Comparison of ENCODE assay signal across 7 mouse cellular contexts in genomic region chr13:49345476-49345875, GRCm38 (mm10). TPM values are rescaled to one million over a fixed set of nuclear protein-coding genes. Genes with fewer than 3 reads are reported as not detected.
A peak's percentile ranks its signal among the peaks of the same experiment; 100 is the strongest.
DNase-seq lines count a peak whose midpoint lies in the region; ATAC-seq and TF ChIP-seq lines count a peak whose summit lies in the region.

No protein-coding gene starts in this region.

- peak overlapping the region; percentile 67 for H3K27ac ChIP-seq in gastrocnemius, adult 2 months
- no peak overlapping the region for H3K27ac ChIP-seq in hindbrain, postnatal 0 days
- no peak overlapping the region for H3K27ac ChIP-seq in stomach, postnatal 0 days (replicated peaks)
- H3K27ac ChIP-seq in forebrain, embryonic 13.5 days = no peak overlapping the region
- no peak overlapping the region for H3K27ac ChIP-seq in thymus, adult 2 months (ENCODE audit: control insufficient read depth, insufficient read depth, low read length)

- H3K9ac ChIP-seq in hindbrain, postnatal 0 days (replicated peaks; ENCODE audit: low read length) = 0 out of 2 replicates have a peak overlapping the region, but pooled peaks have one; percentile 17
- no peak overlapping the region for H3K9ac ChIP-seq in stomach, postnatal 0 days (ENCODE audit: low read length)
- no peak overlapping the region for H3K9ac ChIP-seq in forebrain, embryonic 13.5 days

- H3K9me3 ChIP-seq in hindbrain, postnatal 0 days (ENCODE audit: low read length) = no peaks in the 10 kb centered on the region
- no peaks in the 10 kb centered on the region for H3K9me3 ChIP-seq in stomach, postnatal 0 days (ENCODE audit: control insufficient read depth, low read length)
- H3K9me3 ChIP-seq in forebrain, embryonic 13.5 days (replicated peaks) = no peaks in the 10 kb centered on the region

- peak overlapping the region; percentile 1; the same call in 1 of the 2 replicates for H3K4me3 ChIP-seq in gastrocnemius, adult 2 months
- no peak overlapping the region for H3K4me3 ChIP-seq in hindbrain, postnatal 0 days (ENCODE audit: low read length)
- H3K4me3 ChIP-seq in stomach, postnatal 0 days (ENCODE audit: low read depth, low read length) = no peak overlapping the region
- no peak overlapping the region for H3K4me3 ChIP-seq in forebrain, embryonic 13.5 days
- H3K4me3 ChIP-seq in thymus, adult 2 months (ENCODE audit: control insufficient read depth, insufficient read depth, low read length) = no peak overlapping the region

- no peaks in the 10 kb centered on the region for H3K27me3 ChIP-seq in hindbrain, postnatal 0 days (ENCODE audit: insufficient read depth, low read length)
- no peaks in the 10 kb centered on the region for H3K27me3 ChIP-seq in stomach, postnatal 0 days (ENCODE audit: control insufficient read depth, insufficient read depth, low read length)
- H3K27me3 ChIP-seq in forebrain, embryonic 13.5 days = no peaks in the 10 kb centered on the region
- H3K27me3 ChIP-seq in thymus, adult 2 months (ENCODE audit: control insufficient read depth, insufficient read depth, low read length) = no peaks in the 10 kb centered on the region

- peaks cover 24% of the 10 kb centered on the region for H3K4me1 ChIP-seq in hindbrain, postnatal 0 days (ENCODE audit: insufficient read depth, low read length)
- peaks cover 2% of the 10 kb centered on the region for H3K4me1 ChIP-seq in stomach, postnatal 0 days (replicated peaks; ENCODE audit: control insufficient read depth, insufficient read depth)
- peaks cover 68% of the 10 kb centered on the region for H3K4me1 ChIP-seq in forebrain, embryonic 13.5 days
- peaks cover 28% of the 10 kb centered on the region for H3K4me1 ChIP-seq in thymus, adult 2 months (replicated peaks; ENCODE audit: control insufficient read depth, insufficient read depth, low read length)

- no peak for TF ChIP-seq EP300 in stomach, postnatal 0 days (optimal IDR thresholded peaks at IDR 0.05)

- intact Hi-C loops in gastrocnemius, adult 2 months (cut with DNase I) = no loop called here

- TF ChIP-seq CTCF in gastrocnemius, adult 2 months (IDR thresholded peaks at IDR 0.05) = no peak
- TF ChIP-seq CTCF in hindbrain, postnatal 0 days (IDR thresholded peaks at IDR 0.05; ENCODE audit: low read depth) = no peak
- no peak for TF ChIP-seq CTCF in stomach, postnatal 0 days (IDR thresholded peaks at IDR 0.05; ENCODE audit: low read depth)
- no peak for TF ChIP-seq CTCF in thymus, adult 2 months (IDR thresholded peaks at IDR 0.05; ENCODE audit: borderline replicate concordance, control insufficient read depth, extremely low read depth, insufficient read depth, low read length, poor library complexity)

- no peak for ATAC-seq in hindbrain, postnatal 0 days
- no peak for ATAC-seq in stomach, postnatal 0 days (ENCODE audit: low FRiP score, low TSS enrichment)
- no peak for ATAC-seq in forebrain, embryonic 13.5 days

- DNase-seq in urinary bladder, adult 2 months (ENCODE audit: low spot score) = peak; percentile 36
- DNase-seq in urinary bladder, postnatal 10 days (ENCODE audit: low spot score) = no peak
- DNase-seq in gastrocnemius, adult 2 months = peak; percentile 89
- DNase-seq in hindbrain, postnatal 0 days (ENCODE audit: low spot score) = no peak
- peak; percentile 34 for DNase-seq in stomach, postnatal 0 days (ENCODE audit: low spot score)
- no peak for DNase-seq in thymus, adult 2 months

- TF ChIP-seq POLR2A in thymus, adult 2 months (IDR thresholded peaks at IDR 0.05; ENCODE audit: control insufficient read depth, extremely low read depth, insufficient read depth, low read length, poor library complexity) = no peak

- 46% methylated on average over 2 of the region's 2 CpGs for WGBS in hindbrain, postnatal 0 days
- WGBS in stomach, postnatal 0 days = 42% methylated on average over 2 of the region's 2 CpGs
- WGBS in forebrain, embryonic 13.5 days = 80% methylated on average over 2 of the region's 2 CpGs
- WGBS in thymus, adult 2 months = 97% methylated on average over 2 of the region's 2 CpGs

- no peaks in the 10 kb centered on the region for H3K36me3 ChIP-seq in hindbrain, postnatal 0 days (ENCODE audit: insufficient read depth, low read length)
- H3K36me3 ChIP-seq in stomach, postnatal 0 days (ENCODE audit: control insufficient read depth, insufficient read depth, low read length) = no peaks in the 10 kb centered on the region
- H3K36me3 ChIP-seq in forebrain, embryonic 13.5 days (ENCODE audit: poor library complexity, severe bottlenecking) = no peaks in the 10 kb centered on the region
- H3K36me3 ChIP-seq in thymus, adult 2 months (ENCODE audit: control insufficient read depth, insufficient read depth, low read length) = no peaks in the 10 kb centered on the region

- H3K4me2 ChIP-seq in hindbrain, postnatal 0 days (ENCODE audit: low read depth, low read length) = no peak overlapping the region
- no peak overlapping the region for H3K4me2 ChIP-seq in stomach, postnatal 0 days (replicated peaks; ENCODE audit: low read depth)
- no peak overlapping the region for H3K4me2 ChIP-seq in forebrain, embryonic 13.5 days

RNA-seq across cellular contexts. Expression of gene Bicd2, which starts 4.1 kb away (rescaled TPM):
- polyA plus RNA-seq in urinary bladder, adult 2 months (2012; rRNA removed) = 41.8 and 47.8 TPM in 2 replicates
- total RNA-seq in gastrocnemius, adult 2 months (2021) = 10 to 100 TPM; 26.0 to 28.5 TPM
- total RNA-seq in hindbrain, postnatal 0 days (2014; rRNA removed) = 48.2 and 51.2 TPM in 2 replicates
- polyA plus RNA-seq in hindbrain, postnatal 0 days (2015; fragmentation: Nextera tagmentation; extraction: Ambion mirVana) = 23.3 and 25.1 TPM in 2 replicates
- polyA plus RNA-seq in stomach, postnatal 0 days (2015; fragmentation: Nextera tagmentation; extraction: Ambion mirVana) = 19.6 TPM in 2 replicates
- polyA plus RNA-seq in forebrain, embryonic 13.5 days (2015; fragmentation: Nextera tagmentation; extraction: Ambion mirVana) = 24.8 and 26.7 TPM in 2 replicates
- 47.8 and 51.1 TPM in 2 replicates for polyA plus RNA-seq in thymus, adult 2 months (2012; rRNA removed)

RNA-seq across cellular contexts. Expression of gene Fgd3, which starts 25.4 kb away (rescaled TPM):
- polyA plus RNA-seq in urinary bladder, adult 2 months (2012; rRNA removed) = 6.2 and 7.2 TPM in 2 replicates
- total RNA-seq in gastrocnemius, adult 2 months (2021) = 1 to 10 TPM in 1 of 2 experiments, under 1 TPM in 1; 0.97 to 1.1 TPM
- 6.3 and 8.4 TPM in 2 replicates for total RNA-seq in hindbrain, postnatal 0 days (2014; rRNA removed)
- 1.6 TPM in 2 replicates for polyA plus RNA-seq in hindbrain, postnatal 0 days (2015; fragmentation: Nextera tagmentation; extraction: Ambion mirVana)
- 0.23 and 0.25 TPM in 2 replicates for polyA plus RNA-seq in stomach, postnatal 0 days (2015; fragmentation: Nextera tagmentation; extraction: Ambion mirVana)
- polyA plus RNA-seq in forebrain, embryonic 13.5 days (2015; fragmentation: Nextera tagmentation; extraction: Ambion mirVana) = 3.0 and 3.3 TPM in 2 replicates
- polyA plus RNA-seq in thymus, adult 2 months (2012; rRNA removed) = 17.8 and 19.2 TPM in 2 replicates

Comparison
In these comparisons a context has a peak if more than half of its experiments do, and no peak if none do; other contexts are left out.
1. DNase-seq: peak in urinary bladder, adult 2 months (single experiment), gastrocnemius, adult 2 months (single experiment) and stomach, postnatal 0 days (single experiment); none in urinary bladder, postnatal 10 days (single experiment), hindbrain, postnatal 0 days (single experiment) and thymus, adult 2 months (single experiment).